Mouse (Mus musculus): ENCODE measurements around the gene 1190005I06Rik. TPM values are rescaled to one million over a fixed set of nuclear protein-coding genes. Genes with fewer than 3 reads are reported as not detected.
A peak's percentile ranks its signal among the peaks of the same experiment; 100 is the strongest.

1190005I06Rik gene
- polyA plus RNA-seq, 1 experiment from 2014 or later = 3.4 TPM

DNA sequence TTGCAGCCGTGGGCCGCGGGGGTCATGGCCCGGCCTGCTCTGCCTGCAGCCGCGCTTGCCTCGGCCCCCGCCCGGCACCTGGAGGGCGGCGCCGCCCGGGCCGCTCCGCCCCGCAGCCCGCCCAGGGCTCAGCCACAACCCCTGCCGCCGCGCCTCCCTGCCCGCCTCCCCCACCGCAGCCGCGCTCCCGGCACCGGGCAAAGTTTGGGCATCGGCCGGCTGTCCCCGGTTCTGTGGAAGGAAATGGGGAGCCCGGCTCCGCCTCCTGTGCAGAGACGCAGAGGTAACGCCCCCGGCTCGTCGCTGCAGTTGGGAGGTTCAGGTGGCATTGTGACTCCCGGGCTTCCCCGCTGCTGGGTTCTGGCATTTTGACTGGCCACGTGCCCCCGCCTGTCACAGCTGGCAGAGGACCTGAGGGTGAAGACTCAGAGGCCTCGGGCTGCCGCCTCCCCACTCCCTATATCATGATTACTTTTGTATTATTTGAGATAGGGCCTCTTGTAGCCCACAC lies 13.0 kb downstream of the 1190005I06Rik start:
- under 1% methylated on average over 39 of the region's 42 CpGs for WGBS

DNA sequence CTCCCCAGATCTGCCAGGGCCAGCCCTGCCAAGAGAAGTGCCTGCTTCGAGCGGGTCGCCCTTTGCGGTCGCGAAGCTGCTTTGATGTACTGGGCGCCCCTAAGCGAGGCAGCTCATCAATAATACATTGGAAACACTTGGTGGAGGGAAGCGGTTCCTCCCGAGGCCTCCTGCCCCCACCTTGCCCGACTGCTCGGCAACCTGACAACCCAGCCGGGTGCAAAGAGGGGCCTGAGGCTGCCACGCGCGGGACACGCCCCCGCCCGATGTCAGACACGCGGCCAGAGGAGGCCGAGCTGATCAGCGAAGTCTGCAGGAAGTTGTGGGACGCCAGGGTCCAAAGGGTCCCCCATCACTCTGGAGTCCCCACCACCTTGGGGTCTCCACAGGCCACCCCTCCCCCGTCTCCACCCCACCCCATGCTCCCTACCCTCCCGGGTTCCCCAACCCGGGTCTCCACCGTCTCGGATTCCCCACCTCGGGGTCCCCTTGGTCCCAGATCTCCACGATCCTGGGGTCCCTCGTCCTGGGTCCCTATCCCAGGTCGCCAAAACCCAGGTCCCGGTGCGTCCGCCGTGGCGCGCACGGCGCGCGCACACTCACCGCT lies 13.7 kb downstream of the 1190005I06Rik start:
- Histone ChIP-seq H3K27me3 (ENCODE audit: control insufficient read depth, insufficient read depth, low read length) (peaks cover 17% of the 10 kb centered on the region), H3K36me3 (replicated peaks; ENCODE audit: control insufficient read depth, insufficient read depth, low read depth, low read length) (no peaks in the 10 kb centered on the region), H3K9ac (replicated peaks; ENCODE audit: low read length) (peak overlapping the region; percentile 72), H3K4me2 (ENCODE audit: low read depth, low read length) (peak overlapping the region; percentile 99), H3K4me3 (ENCODE audit: low read depth, low read length) (peak overlapping the region; percentile 66), H3K4me1 (ENCODE audit: control insufficient read depth, insufficient read depth, low read length) (no peaks in the 10 kb centered on the region; the same call in 1 of the 2 replicates), H3K27ac (replicated peaks; ENCODE audit: low read depth, low read length) (no peak overlapping the region), H3K9me3 (replicated peaks; ENCODE audit: control insufficient read depth, low read length) (no peaks in the 10 kb centered on the region)
- WGBS = 2% methylated on average over 42 of the region's 44 CpGs
- ATAC-seq (replicated peaks; ENCODE audit: insufficient number of reproducible peaks, low FRiP score, low TSS enrichment, low read depth) = 0 out of 2 replicates have a peak, but pooled peaks have one; percentile 23
- DNase-seq (ENCODE audit: low spot score) = peak; percentile 41

More for the DNA sequence above, 13.0 kb downstream of the 1190005I06Rik start:
- ATAC-seq (replicated peaks; ENCODE audit: insufficient number of reproducible peaks, low FRiP score, low TSS enrichment, low read depth) (0 out of 2 replicates have a peak, but pooled peaks have one; percentile 19), DNase-seq (ENCODE audit: low spot score) (peak; percentile 43)
- H3K36me3 ChIP-seq (replicated peaks; ENCODE audit: control insufficient read depth, insufficient read depth, low read depth, low read length) = no peaks in the 10 kb centered on the region
- H3K4me1 ChIP-seq (ENCODE audit: control insufficient read depth, insufficient read depth, low read length) = no peaks in the 10 kb centered on the region; the same call in 1 of the 2 replicates
- H3K27ac ChIP-seq (replicated peaks; ENCODE audit: low read depth, low read length) = no peak overlapping the region
- H3K4me3 ChIP-seq (ENCODE audit: low read depth, low read length) = peak overlapping the region; percentile 66
- H3K4me2 ChIP-seq (ENCODE audit: low read depth, low read length) = peak overlapping the region; percentile 99
- no peaks in the 10 kb centered on the region for H3K9me3 ChIP-seq (replicated peaks; ENCODE audit: control insufficient read depth, low read length)
- H3K9ac ChIP-seq (replicated peaks; ENCODE audit: low read length) = peak overlapping the region; percentile 72
- H3K27me3 ChIP-seq (ENCODE audit: control insufficient read depth, insufficient read depth, low read length) = peaks cover 17% of the 10 kb centered on the region

DNA sequence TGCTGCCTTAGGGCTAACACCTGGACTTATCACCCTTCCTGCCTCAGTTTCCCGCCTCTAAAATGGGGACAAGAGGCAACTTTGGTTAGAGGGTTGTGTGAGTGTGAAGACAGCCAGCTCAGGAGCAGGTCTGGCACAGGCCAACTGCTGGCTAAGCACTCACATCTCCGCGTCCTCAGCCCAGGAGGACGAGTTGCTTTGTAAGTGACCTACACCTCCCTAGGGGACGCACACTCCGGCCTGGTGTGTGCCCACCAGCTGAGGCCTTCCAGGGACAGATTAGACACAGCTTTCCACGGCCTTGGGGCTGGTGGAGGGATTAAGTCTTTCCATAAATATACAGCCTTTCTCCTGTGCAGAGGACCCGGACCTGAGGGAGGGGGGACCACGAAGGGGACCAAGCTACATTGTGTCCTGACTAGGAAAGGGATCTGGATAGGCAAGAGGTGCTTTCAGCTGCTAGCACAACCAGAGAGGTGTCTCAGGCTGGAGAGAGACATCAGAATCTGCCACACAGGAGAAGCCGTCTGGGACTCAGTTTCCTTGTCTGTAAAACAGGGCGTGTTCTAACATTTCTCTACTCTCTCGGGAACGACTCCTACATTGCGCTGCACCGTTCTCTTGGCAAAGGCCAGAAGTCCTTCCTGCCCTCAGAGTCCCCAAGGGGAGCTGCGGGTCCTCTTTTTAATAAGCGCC lies 14.3 kb downstream of the 1190005I06Rik start:
- DNase-seq (ENCODE audit: low spot score) (no peak), ATAC-seq (replicated peaks; ENCODE audit: insufficient number of reproducible peaks, low FRiP score, low TSS enrichment, low read depth) (no peak)
- Histone ChIP-seq H3K4me2 (ENCODE audit: low read depth, low read length) (peak overlapping the region; percentile 99), H3K9me3 (replicated peaks; ENCODE audit: control insufficient read depth, low read length) (no peaks in the 10 kb centered on the region), H3K27ac (replicated peaks; ENCODE audit: low read depth, low read length) (no peak overlapping the region), H3K4me1 (ENCODE audit: control insufficient read depth, insufficient read depth, low read length) (no peaks in the 10 kb centered on the region; the same call in 1 of the 2 replicates), H3K27me3 (ENCODE audit: control insufficient read depth, insufficient read depth, low read length) (peaks cover 17% of the 10 kb centered on the region), H3K9ac (replicated peaks; ENCODE audit: low read length) (no peak overlapping the region), H3K36me3 (replicated peaks; ENCODE audit: control insufficient read depth, insufficient read depth, low read depth, low read length) (no peaks in the 10 kb centered on the region), H3K4me3 (ENCODE audit: low read depth, low read length) (peak overlapping the region; percentile 66; the same call in 1 of the 2 replicates)
- WGBS = 24% methylated on average over 17 of the region's 17 CpGs

DNA sequence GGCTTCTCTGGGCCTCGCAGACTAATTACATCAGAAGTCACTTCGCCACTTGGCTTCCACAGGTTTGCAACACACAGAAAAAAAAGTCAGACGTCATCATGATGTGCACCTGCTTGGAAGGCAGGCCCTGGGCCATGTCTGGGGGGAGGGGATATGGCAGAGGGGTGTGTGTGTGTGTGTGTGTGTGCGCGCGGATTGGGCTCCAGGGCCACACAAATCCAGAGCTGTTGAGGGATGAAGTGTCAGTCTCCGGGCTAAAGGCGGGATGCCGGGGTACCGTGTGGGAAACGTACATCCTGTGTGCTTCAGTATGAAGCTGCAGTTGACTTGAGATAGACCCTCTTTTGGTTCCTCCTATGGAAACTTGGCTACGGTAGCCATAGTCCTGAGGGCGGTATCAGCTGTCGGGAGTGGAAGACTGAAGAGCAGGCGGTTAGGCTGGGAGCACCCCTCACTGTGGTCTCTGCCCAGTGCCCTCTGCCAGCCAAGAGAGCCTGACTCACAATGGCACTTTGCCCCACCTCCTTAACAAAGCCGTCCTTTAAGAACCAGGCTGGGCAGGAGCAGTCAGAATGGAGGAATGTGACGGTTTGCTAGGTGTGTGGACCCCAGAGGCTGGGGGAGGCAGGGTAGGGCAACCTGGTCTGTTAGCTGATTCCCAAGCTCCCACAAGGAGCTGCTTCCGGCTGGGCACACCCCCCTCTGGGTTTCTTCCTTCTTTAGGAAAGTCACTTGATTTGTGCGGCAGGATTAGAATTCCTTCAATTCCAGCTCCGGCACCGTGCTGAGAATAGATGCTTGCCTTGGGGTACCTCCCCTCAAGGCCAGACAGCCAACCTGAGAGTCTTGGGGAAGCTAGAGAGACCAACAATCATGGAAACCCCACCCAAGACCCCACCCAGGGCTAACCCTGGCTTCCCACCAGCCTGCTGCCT lies 15.7 kb downstream of the 1190005I06Rik start:
- ATAC-seq (replicated peaks; ENCODE audit: insufficient number of reproducible peaks, low FRiP score, low TSS enrichment, low read depth) (no peak), DNase-seq (ENCODE audit: low spot score) (no peak)
- Histone ChIP-seq H3K36me3 (replicated peaks; ENCODE audit: control insufficient read depth, insufficient read depth, low read depth, low read length) (no peaks in the 10 kb centered on the region), H3K4me2 (ENCODE audit: low read depth, low read length) (no peak overlapping the region), H3K27me3 (ENCODE audit: control insufficient read depth, insufficient read depth, low read length) (peaks cover 17% of the 10 kb centered on the region), H3K27ac (replicated peaks; ENCODE audit: low read depth, low read length) (no peak overlapping the region), H3K9me3 (replicated peaks; ENCODE audit: control insufficient read depth, low read length) (no peaks in the 10 kb centered on the region), H3K4me3 (ENCODE audit: low read depth, low read length) (no peak overlapping the region), H3K9ac (replicated peaks; ENCODE audit: low read length) (no peak overlapping the region), H3K4me1 (ENCODE audit: control insufficient read depth, insufficient read depth, low read length) (no peaks in the 10 kb centered on the region; the same call in 1 of the 2 replicates)
- 76% methylated on average over 21 of the region's 21 CpGs for WGBS

DNA sequence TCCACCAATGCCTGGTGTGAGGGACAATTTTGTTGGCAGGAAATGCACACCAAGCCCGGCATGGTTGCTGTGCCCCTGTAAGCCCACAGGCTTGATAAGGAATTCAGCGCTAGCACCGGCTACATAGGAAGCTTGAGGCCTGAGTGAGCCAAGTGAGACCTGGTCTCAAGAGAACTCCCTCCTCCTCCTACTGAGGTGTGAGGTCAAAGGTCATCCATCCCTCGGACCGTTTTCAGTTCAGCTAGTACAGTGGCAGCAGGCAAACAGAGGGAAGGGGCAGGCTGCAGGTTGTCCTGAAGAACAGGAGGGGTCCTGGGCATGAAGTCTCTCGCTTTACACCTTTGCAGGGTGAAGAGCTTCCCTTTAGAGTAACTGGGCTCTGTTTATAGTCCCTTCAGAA lies 16.6 kb downstream of the 1190005I06Rik start:
- Histone ChIP-seq H3K9me3 (replicated peaks; ENCODE audit: control insufficient read depth, low read length) (no peaks in the 10 kb centered on the region), H3K27ac (replicated peaks; ENCODE audit: low read depth, low read length) (no peak overlapping the region), H3K9ac (replicated peaks; ENCODE audit: low read length) (no peak overlapping the region), H3K4me2 (ENCODE audit: low read depth, low read length) (no peak overlapping the region), H3K4me3 (ENCODE audit: low read depth, low read length) (no peak overlapping the region), H3K27me3 (ENCODE audit: control insufficient read depth, insufficient read depth, low read length) (peaks cover 17% of the 10 kb centered on the region), H3K36me3 (replicated peaks; ENCODE audit: control insufficient read depth, insufficient read depth, low read depth, low read length) (no peaks in the 10 kb centered on the region), H3K4me1 (ENCODE audit: control insufficient read depth, insufficient read depth, low read length) (no peaks in the 10 kb centered on the region; the same call in 1 of the 2 replicates)
- WGBS = 58% methylated on average over 6 of the region's 6 CpGs
- DNase-seq (ENCODE audit: low spot score) = no peak
- no peak for ATAC-seq (replicated peaks; ENCODE audit: insufficient number of reproducible peaks, low FRiP score, low TSS enrichment, low read depth)

DNA sequence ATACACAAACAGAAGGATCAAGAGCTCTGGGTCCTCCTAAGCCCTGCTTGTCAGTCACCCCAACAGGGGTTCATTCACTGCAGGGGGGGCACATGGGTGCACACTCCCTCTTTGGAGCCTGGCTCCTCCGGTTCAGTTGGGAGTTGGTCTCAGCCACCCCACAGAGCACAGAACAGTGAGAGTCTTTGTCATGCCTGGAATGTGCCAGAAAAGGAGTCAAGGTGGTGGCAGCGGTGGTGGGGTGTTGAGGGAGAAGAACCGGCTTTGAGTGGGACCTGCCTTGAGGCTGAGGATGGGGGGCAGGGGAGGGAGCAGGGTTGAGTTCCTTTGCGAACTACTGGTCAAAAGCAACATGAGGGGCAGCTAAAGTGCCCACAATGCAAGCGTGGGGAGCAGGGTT lies 17.4 kb downstream of the 1190005I06Rik start:
- 28% methylated on average over 5 of the region's 5 CpGs for WGBS

DNA sequence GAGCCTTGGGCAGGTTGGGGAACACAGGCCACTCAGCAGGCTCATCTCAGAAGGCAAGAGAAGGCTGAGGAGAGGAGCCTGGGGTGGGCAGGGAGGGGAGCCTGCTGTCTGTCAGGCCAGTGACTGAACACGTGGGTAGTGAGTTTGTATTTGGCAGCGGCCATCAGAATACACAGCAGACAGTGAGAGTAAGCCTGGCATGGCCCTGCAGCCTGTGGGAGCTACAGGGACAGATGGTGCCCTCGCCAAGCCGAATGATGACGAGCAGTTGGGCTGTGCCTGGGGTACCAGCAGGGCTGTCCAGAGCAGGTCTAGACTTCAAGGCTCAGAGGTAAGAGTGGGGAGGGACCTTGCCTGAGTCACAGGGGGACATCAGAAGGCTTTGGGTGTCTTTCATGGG lies 20.1 kb downstream of the 1190005I06Rik start:
- Histone ChIP-seq H3K4me2 (ENCODE audit: low read depth, low read length) (no peak overlapping the region), H3K4me3 (ENCODE audit: low read depth, low read length) (no peak overlapping the region), H3K4me1 (ENCODE audit: control insufficient read depth, insufficient read depth, low read length) (no peaks in the 10 kb centered on the region), H3K36me3 (replicated peaks; ENCODE audit: control insufficient read depth, insufficient read depth, low read depth, low read length) (no peaks in the 10 kb centered on the region), H3K27ac (replicated peaks; ENCODE audit: low read depth, low read length) (no peak overlapping the region), H3K9ac (replicated peaks; ENCODE audit: low read length) (no peak overlapping the region), H3K9me3 (replicated peaks; ENCODE audit: control insufficient read depth, low read length) (no peaks in the 10 kb centered on the region), H3K27me3 (ENCODE audit: control insufficient read depth, insufficient read depth, low read length) (no peaks in the 10 kb centered on the region)
- ATAC-seq (replicated peaks; ENCODE audit: insufficient number of reproducible peaks, low FRiP score, low TSS enrichment, low read depth) (no peak), DNase-seq (ENCODE audit: low spot score) (no peak)
- WGBS = 88% methylated on average over 5 of the region's 5 CpGs

More for the DNA sequence above, 17.4 kb downstream of the 1190005I06Rik start:
- ATAC-seq (replicated peaks; ENCODE audit: insufficient number of reproducible peaks, low FRiP score, low TSS enrichment, low read depth) (no peak), DNase-seq (ENCODE audit: low spot score) (no peak)
- no peak overlapping the region for H3K4me2 ChIP-seq (ENCODE audit: low read depth, low read length)
- no peaks in the 10 kb centered on the region for H3K36me3 ChIP-seq (replicated peaks; ENCODE audit: control insufficient read depth, insufficient read depth, low read depth, low read length)
- peaks cover 13% of the 10 kb centered on the region for H3K27me3 ChIP-seq (ENCODE audit: control insufficient read depth, insufficient read depth, low read length)
- no peak overlapping the region for H3K27ac ChIP-seq (replicated peaks; ENCODE audit: low read depth, low read length)
- H3K9ac ChIP-seq (replicated peaks; ENCODE audit: low read length) = no peak overlapping the region
- H3K9me3 ChIP-seq (replicated peaks; ENCODE audit: control insufficient read depth, low read length) = no peaks in the 10 kb centered on the region
- no peak overlapping the region for H3K4me3 ChIP-seq (ENCODE audit: low read depth, low read length)
- no peaks in the 10 kb centered on the region; the same call in 1 of the 2 replicates for H3K4me1 ChIP-seq (ENCODE audit: control insufficient read depth, insufficient read depth, low read length)
